Mouse (Mus musculus) heart, adult 18-20 months (tissue): ENCODE data around the gene Gadd45gip1. TPM values are rescaled to one million over a fixed set of nuclear protein-coding genes. Genes with fewer than 3 reads are reported as not detected.
"Not testable (repeated sequence)": the region's sequence is repeated elsewhere in the genome, so short reads cannot be mapped to it uniquely, and the experiment has no call there.

Experiments
- DNase-seq, 2 experiments: peaks; one replicate each; pipeline ENCODE4 v3.0.0; 2021 to 2022; ENCODE audit warnings: mixed read lengths in 1 of 2
- total RNA-seq, 2 experiments: library from RNA; stranded (reverse); gene quantifications; 2 replicates each; pipeline ENCODE4 v1.2.3; 2021

The Gadd45gip1 gene
- total RNA-seq, 2 experiments from 2014 or later, result 31.5 to 35.7 TPM

GRCm38 (mm10) chr8:84797256-84797797, 34.0 kb upstream of the Gadd45gip1 start:
- peak; percentile 45 to 54 for DNase-seq

DNA sequence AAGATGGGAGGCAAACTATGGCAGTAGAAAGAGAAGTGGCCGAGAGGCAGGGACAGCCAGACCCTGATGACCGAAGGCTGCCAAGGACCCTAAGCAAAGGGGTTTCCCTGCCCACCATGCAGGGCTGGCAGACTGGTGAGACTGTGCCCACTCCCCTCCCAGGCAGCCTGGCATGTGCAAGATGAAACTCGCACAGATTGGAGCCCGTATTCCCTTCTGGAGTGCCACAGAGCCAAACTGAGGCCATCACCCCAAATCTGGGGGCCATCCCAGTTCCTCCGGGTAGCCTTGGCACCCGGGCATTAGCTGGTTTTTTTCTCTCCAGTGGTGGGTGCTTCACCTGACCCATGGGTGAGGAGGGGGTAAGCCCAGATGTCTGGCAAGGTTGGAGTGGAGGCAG, 33.4 kb upstream of the Gadd45gip1 start:
- DNase-seq, result peak in 1 of 2 experiments; percentile 23

DNA sequence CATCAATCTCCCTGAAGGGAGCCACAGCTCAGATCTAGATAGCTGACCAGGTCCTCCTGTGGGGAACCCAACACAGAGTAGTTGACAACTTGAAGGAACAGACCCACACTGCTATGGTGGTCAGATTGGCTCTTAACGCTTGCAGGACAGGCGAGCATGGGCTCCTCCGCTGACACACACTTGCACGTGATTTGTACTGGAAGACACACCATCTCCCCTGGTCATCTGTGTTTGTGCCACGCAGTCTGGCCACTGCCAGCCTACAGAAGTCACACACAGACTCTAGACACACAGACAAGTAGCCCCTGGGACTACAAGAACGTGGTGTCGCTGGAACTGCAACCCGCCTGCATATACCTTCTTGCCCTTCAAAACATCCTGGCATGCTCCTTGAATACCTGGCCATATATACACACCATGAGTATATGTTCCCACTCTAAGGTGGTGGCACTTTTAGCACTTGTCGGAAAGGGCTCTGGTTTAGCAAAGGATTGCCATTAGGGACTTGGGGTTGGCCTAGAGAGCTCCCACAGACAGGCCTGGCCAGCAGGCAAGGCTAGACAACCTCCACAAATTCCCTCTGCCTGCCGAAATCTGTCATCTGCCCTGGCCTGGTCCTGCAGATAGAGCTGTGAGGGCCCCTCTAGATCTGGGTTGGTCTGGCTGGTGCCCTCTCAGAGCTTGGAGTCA, 32.7 kb upstream of the Gadd45gip1 start:
- DNase-seq, result peak in 1 of 2 experiments; percentile 64

DNA sequence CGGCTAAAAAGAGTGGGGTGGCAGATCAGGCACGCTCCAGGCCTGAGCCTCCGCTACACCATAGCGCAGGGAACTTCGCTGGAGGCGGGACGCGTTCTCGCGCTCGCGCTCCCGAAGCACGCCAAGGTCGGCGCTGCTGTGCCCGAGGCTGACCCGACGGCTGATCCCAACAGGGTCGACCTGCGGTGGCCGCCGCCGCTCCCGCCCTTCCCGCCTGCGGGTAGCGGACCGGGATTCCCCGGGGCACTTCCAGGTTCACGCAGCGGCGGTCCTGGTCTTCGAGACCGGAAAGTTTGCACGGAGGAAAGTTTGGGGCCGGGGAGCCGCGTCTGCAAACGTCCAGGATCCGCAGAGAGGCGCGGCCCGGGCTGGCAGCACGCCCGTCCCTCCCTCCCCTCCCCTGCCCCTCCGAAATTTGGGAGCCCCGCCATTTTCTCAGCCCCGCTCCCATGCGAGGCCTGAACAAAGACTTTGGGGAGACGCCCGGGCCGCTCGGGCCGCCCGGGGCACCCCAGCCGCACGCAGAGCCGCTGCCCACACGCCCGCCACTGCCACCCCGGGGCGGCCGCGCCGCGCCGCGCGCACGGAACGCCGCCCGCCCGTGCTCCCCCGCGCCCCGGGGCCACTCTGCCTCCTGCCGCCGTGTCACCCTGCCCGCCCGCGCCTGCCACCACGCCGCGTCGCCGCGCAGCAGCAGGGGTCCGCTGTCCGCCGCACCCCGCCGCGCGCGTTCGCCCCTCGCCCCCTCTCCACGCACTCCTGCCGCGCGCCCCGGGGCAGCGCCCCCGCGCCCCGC, 32.0 kb upstream of the Gadd45gip1 start:
- peak; percentile 73 to 80 for DNase-seq

- peak; percentile 82 to 85 for DNase-seq
Observed at GRCm38 (mm10) chr8:84799999-84800831, 31.1 kb upstream of the Gadd45gip1 start, which contains the start of gene Nfix. Gene Nfix, minus strand, starts transcription at chr8:84800344.

DNA sequence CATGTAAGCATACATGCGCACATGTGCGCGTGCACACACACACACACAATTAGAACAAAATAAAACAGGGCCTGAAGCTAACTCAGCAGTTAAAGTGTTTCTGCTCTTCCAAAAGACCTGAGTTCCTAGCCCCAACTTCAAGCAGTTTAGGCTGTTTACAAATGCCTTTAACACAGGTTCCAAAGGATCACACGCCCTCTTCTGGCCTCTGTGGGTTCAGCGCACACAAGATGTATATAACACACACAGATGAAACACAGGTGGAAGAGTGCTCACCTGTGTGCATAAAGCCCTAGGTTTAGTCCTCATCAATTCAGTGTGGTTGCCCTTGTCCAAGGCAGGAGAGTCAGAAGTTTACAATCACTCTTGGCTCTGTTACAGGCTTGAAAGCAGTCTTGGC, 25.3 kb upstream of the Gadd45gip1 start:
- DNase-seq, result no peak

GRCm38 (mm10) chr8:84809109-84809940, 22.0 kb upstream of the Gadd45gip1 start:
- no peak for DNase-seq

GRCm38 (mm10) chr8:84809941-84810280, 21.4 kb upstream of the Gadd45gip1 start:
- DNase-seq, result no peak

DNA sequence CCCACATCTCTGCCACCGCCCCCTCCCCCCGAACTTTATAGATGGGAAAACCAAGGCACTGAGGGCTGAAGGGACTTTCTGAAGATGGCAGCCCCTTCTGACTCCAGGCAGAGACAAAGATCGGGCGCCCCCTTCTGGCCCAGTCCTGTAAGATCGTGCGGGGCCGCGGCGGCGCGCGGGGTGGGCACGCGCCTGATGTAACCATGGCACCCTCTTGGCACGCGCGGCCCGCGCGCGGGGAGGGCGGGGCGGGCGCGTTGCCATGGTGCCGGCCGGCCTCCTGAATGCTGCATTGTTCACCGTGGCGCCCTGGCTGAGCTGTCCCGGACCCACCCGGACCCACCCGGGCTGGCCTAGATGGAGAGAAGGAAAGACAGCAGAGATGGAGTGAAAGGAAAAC, 20.4 kb upstream of the Gadd45gip1 start:
- DNase-seq, result peak; percentile 91 to 96

- DNase-seq, result no peak
Observed at GRCm38 (mm10) chr8:84811303-84811702, 20.0 kb upstream of the Gadd45gip1 start.

- DNase-seq, result peak; percentile 83 to 97
Observed at GRCm38 (mm10) chr8:84813059-84813458, 18.3 kb upstream of the Gadd45gip1 start.

DNA sequence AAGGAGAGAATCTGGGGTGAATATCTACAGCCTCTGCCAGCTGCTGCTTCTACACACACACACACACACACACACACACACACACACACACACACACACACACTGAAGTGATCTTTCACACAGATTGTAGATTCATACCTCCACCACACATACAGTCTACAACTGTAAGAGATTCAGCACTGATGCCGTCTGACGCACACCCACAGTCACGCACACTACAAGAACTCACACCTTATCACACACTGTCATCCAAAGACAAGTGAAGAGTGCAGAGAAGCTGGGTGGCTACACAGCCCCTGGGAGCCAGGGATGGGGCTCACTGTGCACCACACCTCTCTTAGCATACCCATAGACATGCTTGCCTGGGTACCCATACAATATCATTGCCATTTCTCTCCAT, 17.5 kb upstream of the Gadd45gip1 start:
- no peak for DNase-seq

DNA sequence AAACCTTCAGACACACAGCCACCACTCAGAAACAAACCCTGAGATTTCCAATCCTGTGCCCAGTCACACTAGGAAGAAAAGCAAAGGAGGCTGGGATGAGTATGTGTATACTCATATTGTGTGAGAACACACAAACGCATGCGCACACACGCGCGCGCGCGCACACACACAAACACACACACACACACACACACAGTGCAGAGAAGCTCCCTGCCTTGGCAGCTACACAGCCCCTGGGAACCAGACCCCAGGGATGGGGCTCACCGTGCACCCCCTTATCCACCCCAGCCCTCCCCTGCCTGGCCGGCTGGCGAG, 17.1 kb upstream of the Gadd45gip1 start:
- peak in 1 of 2 experiments; percentile 21 for DNase-seq

DNA sequence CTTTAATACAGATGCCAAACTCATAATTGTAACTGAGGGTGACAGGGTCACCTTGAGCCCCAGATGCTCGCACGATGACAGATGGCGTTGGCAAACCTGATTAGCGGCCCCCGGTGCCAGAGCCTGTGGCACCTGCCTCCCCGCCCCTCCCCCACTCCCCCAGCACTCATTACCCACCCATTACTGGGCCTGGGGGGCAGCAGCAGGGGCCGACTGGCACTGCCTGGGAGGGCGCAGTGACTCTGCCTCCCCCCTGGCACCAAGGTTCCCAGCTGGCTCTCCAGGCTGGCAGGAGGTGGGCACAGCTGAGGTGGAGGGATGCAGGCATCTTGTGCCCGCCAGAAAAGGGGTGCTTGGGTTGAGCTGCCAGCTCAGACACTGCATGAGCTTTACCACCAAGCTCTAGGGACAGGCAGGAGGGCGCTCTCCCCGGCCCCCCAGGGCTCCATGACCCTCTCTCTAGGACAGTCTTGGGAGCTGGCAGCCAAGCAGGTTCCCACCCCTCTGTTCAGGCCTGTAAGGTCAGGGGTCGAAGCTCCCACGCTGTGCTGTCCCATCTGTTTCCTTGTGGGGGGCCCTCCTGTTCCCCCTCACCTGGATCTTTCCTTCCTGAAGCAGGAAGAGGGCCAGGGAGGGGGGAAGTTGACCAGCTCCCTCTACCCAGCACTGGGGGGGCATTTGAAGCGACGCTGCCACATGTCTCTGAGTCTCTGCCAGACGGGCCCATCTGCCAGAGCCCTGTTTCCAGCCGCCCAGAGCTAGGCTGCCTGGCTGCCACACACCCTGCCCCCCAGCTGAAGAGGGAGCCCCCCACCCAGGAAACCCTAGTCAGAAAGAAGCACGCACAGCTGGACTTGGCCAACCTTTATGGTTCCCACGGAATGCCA, 16.5 kb upstream of the Gadd45gip1 start:
- DNase-seq, result peak; percentile 21

- peak; percentile 95 to 100 for DNase-seq
Observed at GRCm38 (mm10) chr8:84815547-84815946, 15.8 kb upstream of the Gadd45gip1 start.

- no peak for DNase-seq
Observed at GRCm38 (mm10) chr8:84816117-84816516, 15.2 kb upstream of the Gadd45gip1 start.

DNA sequence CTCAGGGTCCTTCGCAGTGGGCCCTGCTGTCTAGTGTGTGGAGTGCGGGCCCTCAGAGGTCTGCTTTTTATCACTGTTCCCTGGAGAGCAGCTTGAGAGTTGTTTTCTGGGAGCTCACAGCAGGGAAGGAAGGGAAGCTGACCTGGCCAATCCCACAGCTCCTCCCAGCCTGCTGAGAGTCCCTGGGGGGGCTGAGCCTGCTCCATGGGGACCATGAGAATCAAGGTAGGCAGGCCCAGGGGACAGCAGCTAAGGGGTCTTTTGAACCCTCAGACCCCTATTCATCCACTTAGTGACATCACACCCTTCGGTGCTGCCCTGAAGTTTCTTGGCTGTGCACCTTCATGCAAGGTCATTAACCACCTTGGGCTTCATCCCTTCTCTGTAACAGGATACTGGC, 8.6 kb upstream of the Gadd45gip1 start, which contains the start of gene Dand5:
Gene Dand5 (minus strand): TSS at position 101 of the 400 bp plus-strand sequence.
- no peak for DNase-seq

- DNase-seq, result peak; percentile 48 to 61
Observed at GRCm38 (mm10) chr8:84823653-84824052, 7.7 kb upstream of the Gadd45gip1 start.

GRCm38 (mm10) chr8:84825636-84826035, 5.7 kb upstream of the Gadd45gip1 start:
- DNase-seq, result no peak

DNA sequence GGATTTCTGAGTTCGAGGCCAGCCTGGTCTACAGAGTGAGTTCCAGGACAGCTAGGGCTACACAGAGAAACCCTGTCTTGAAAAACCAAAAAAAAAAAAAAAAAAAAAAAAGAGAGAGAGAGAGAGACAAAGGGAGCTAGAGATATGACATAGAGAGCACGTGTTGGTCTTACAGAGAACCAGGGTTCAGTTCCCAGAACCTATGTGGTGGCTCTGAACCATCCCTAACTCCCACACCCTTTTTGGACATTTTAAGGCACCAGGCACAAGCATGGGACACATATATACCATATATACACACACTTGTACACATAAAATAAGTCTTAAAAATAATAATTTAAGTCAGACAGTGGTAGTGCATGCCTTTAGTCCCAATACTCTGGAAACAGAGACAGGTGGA, 4.8 kb upstream of the Gadd45gip1 start:
- not testable (repeated sequence) for DNase-seq
